Mouse (Mus musculus) heart, embryonic 11.5 days (tissue): ENCODE results near the gene Dmpk. TPM values are rescaled to one million over a fixed set of nuclear protein-coding genes. Genes with fewer than 3 reads are reported as not detected.

Experiments
- ATAC-seq: fragments of 200-750 bp; cut with Nextera tagmentation; replicated peaks from 2 replicates; pipeline ENCODE4 v1.8.0; 2017; ENCODE audit warnings: moderate library complexity; ENCODE audit not compliant: insufficient number of reproducible peaks, low FRiP score, low TSS enrichment
- H3K27ac ChIP-seq: fragments of 300-500 bp; sonication (generic); 2 replicates; pipeline ENCODE4 v1.5.1; 2014; ENCODE audit warnings: mild to moderate bottlenecking, low read depth, low read length
- H3K27me3 ChIP-seq: fragments of 300-500 bp; sonication (generic); 2 replicates; pipeline ENCODE4 v1.6.1; 2014; ENCODE audit warnings: mild to moderate bottlenecking, low read length, mixed read lengths; ENCODE audit not compliant: control insufficient read depth, insufficient read depth
- H3K36me3 ChIP-seq: fragments of 300-500 bp; sonication (generic); 2 replicates; pipeline ENCODE4 v1.6.1; 2014; ENCODE audit warnings: mild to moderate bottlenecking, low read length, moderate library complexity, mixed read lengths; ENCODE audit not compliant: control insufficient read depth, insufficient read depth
- H3K4me1 ChIP-seq: fragments of 300-500 bp; sonication (generic); 2 replicates; pipeline ENCODE4 v1.6.1; 2014; ENCODE audit warnings: low read length; ENCODE audit not compliant: control insufficient read depth, insufficient read depth
- H3K4me2 ChIP-seq: fragments of 300-500 bp; sonication (generic); 2 replicates; pipeline ENCODE4 v1.6.1; 2014; ENCODE audit warnings: mild to moderate bottlenecking, moderate library complexity
- H3K4me3 ChIP-seq: fragments of 300-500 bp; sonication (generic); 2 replicates; pipeline ENCODE4 v1.5.1; 2014; ENCODE audit warnings: low read depth, low read length
- H3K9ac ChIP-seq: fragments of 300-500 bp; sonication (generic); 2 replicates; pipeline ENCODE4 v1.6.1; 2014; ENCODE audit warnings: mild to moderate bottlenecking, low read depth, low read length, moderate library complexity
- H3K9me3 ChIP-seq: fragments of 300-500 bp; sonication (generic); replicated peaks from 2 replicates; pipeline ENCODE4 v1.6.1; 2016; ENCODE audit warnings: low read length; ENCODE audit not compliant: control insufficient read depth
- WGBS: fragments of 180-500 bp; shearing (Covaris S2); extraction: QIAGEN DNeasy Blood & Tissue Kit; methylation state at CpG from one replicate; pipeline ENCODE4 v1.1.7; 2014; ENCODE audit not compliant: insufficient replicate concordance; 5-methylcytosine and 5-hydroxymethylcytosine counted together
- polyA plus RNA-seq: library from polyadenylated mRNA; unstranded; fragments of >200 nt; fragmentation: Nextera tagmentation; extraction: Ambion mirVana; gene quantifications from 2 replicates; pipeline ENCODE4 v1.2.1, GENCODE M21; 2014

Dmpk gene
- polyA plus RNA-seq, 1 experiment from 2014 or later = 17.0 TPM

DNA sequence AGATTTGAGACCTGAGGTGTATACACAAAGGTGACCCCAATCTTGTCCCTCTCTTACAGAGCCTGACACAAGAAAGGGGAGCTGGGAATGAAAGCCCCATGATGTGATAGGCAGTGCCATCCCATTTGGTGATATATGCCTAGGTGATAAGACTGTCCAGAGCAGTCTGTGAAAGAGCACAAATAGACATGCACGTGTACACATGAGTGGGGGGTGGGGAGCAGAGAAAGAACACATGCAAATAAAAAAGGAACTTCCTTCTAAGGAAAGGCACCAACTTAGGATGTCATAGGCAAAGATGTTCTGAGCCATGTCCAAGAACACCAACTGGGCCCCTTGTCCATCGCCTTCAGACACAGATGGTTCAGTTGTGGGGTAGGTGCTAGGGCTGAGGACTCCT, 20.8 kb downstream of the Dmpk start:
- Histone ChIP-seq H3K36me3 (no peaks in the 10 kb centered on the region), H3K9me3 (peaks cover 7% of the 10 kb centered on the region), H3K27ac (no peak overlapping the region), H3K27me3 (no peaks in the 10 kb centered on the region), H3K4me3 (no peak overlapping the region), H3K4me1 (0 out of 2 replicates have a peak, but pooled peaks cover 3% of the 10 kb centered on the region), H3K4me2 (no peak overlapping the region), H3K9ac (no peak overlapping the region)
- 68% methylated on average over 2 of the region's 2 CpGs for WGBS
- no peak for ATAC-seq

GRCm38 (mm10) chr7:19107436-19107835, 23.8 kb downstream of the Dmpk start:
- 0 out of 2 replicates have a peak, but pooled peaks cover 3% of the 10 kb centered on the region for H3K4me1 ChIP-seq
- no peak overlapping the region for H3K4me2 ChIP-seq
- no peak for ATAC-seq
- H3K4me3 ChIP-seq = no peak overlapping the region
- no peak overlapping the region for H3K9ac ChIP-seq
- H3K27ac ChIP-seq = no peak overlapping the region
- no peaks in the 10 kb centered on the region for H3K27me3 ChIP-seq
- WGBS = 37% methylated on average over 3 of the region's 3 CpGs
- peaks cover 7% of the 10 kb centered on the region for H3K9me3 ChIP-seq
- H3K36me3 ChIP-seq = no peaks in the 10 kb centered on the region

DNA sequence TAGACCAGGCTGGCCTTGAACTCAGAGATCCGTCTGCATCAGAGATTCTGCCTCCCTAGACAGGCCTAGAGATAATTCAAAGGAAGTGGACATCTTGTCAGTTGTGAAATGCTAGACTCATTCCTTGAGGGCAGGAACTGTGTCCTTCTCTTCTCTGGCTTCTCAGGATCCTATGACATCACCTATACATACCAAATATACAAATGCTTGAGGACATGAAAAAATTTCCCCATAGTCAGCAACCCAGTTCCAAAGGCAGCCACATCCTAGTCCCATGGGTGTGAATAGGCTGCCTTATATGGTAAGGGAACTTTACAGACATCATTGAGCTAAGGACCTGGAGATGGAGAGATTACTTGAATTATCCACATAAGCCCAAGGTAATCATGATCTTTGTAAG, 25.9 kb downstream of the Dmpk start:
- WGBS = 68% methylated on average over 1 of the region's 1 CpGs
- Histone ChIP-seq H3K27ac (no peak overlapping the region), H3K9me3 (no peaks in the 10 kb centered on the region), H3K4me3 (no peak overlapping the region), H3K4me1 (0 out of 2 replicates have a peak, but pooled peaks cover 3% of the 10 kb centered on the region), H3K36me3 (no peaks in the 10 kb centered on the region), H3K9ac (no peak overlapping the region), H3K27me3 (no peaks in the 10 kb centered on the region), H3K4me2 (no peak overlapping the region)
- ATAC-seq = no peak

DNA sequence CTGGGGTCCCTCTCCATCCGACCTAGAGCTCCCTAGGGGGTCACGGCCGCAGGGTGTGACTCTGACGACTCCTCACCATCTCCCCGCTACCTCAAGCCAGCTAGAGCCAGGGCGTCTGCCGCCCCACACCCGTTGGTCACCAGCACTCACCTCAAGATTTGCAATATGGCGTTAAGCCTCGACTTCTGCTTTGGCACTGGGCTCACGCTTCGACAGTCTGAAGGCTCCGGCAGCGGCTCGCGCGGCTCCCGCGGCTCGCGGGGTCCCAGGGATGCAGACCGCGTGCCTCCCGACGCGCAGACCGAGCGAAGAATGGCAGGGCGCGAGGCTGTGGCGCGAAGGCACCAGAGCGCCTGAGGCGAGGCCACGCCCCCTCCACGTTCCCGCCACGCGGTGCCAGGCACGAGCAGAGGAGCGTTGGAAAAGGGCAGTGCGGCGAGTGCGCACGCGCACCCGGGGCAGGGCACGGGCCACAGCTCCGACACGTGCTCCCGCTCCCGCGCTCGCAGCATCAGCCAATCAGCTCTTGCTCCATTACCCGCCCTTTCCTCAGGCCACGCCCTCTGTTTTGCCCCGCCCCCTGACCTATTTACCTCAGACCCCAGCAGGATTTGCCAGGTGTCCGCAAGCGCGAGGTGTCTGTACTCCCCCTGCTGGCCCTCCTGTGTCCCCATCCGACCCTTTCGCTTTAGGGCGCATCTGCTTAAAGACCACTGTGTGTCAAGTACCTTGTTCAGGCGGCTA, 34.6 kb downstream of the Dmpk start, which contains the start of gene Gm4969:
Gene Gm4969 (minus strand): TSS at position 341 of the 744 bp plus-strand sequence.
- Histone ChIP-seq H3K9me3 (no peaks in the 10 kb centered on the region), H3K27ac (no peak within 1 kb of the TSS), H3K4me1 (peaks cover 13% of the 10 kb centered on the region), H3K36me3 (no peaks in the 10 kb centered on the region), H3K9ac (peak within 1 kb of the TSS; percentile 40; the same call in 1 of the 2 replicates), H3K27me3 (peaks cover 4% of the 10 kb centered on the region; the same call in 1 of the 2 replicates), H3K4me3 (peak within 1 kb of the TSS; percentile 25), H3K4me2 (peak within 1 kb of the TSS; percentile 87)
- 18% methylated on average over 64 of the region's 64 CpGs for WGBS
- peak; percentile 39 for ATAC-seq

- H3K9ac ChIP-seq = no peak overlapping the region
- no peaks in the 10 kb centered on the region for H3K36me3 ChIP-seq
- peaks cover 4% of the 10 kb centered on the region; the same call in 1 of the 2 replicates for H3K27me3 ChIP-seq
- ATAC-seq = no peak
- H3K9me3 ChIP-seq = no peaks in the 10 kb centered on the region
- WGBS = 88% methylated on average over 8 of the region's 8 CpGs
- H3K4me3 ChIP-seq = no peak overlapping the region
- peaks cover 13% of the 10 kb centered on the region for H3K4me1 ChIP-seq
- H3K4me2 ChIP-seq = peak overlapping the region; percentile 87; the same call in 1 of the 2 replicates
- H3K27ac ChIP-seq = no peak overlapping the region
Measured at GRCm38 (mm10) chr7:19119083-19119482, 35.4 kb downstream of the Dmpk start.

GRCm38 (mm10) chr7:19119631-19120429, 36.2 kb downstream of the Dmpk start, which contains the start of gene Fbxo46:
Gene Fbxo46, plus strand, starts transcription at chr7:19119859.
- peak within 1 kb of the TSS; percentile 58 for H3K4me3 ChIP-seq
- H3K27me3 ChIP-seq = peaks cover 4% of the 10 kb centered on the region; the same call in 1 of the 2 replicates
- no peaks in the 10 kb centered on the region for H3K36me3 ChIP-seq
- H3K27ac ChIP-seq = no peak within 1 kb of the TSS
- peak within 1 kb of the TSS; percentile 87 for H3K4me2 ChIP-seq
- peaks cover 13% of the 10 kb centered on the region for H3K4me1 ChIP-seq
- 2% methylated on average over 34 of the region's 34 CpGs for WGBS
- H3K9ac ChIP-seq = peak within 1 kb of the TSS; percentile 76
- ATAC-seq = peak; percentile 91
- no peaks in the 10 kb centered on the region for H3K9me3 ChIP-seq

DNA sequence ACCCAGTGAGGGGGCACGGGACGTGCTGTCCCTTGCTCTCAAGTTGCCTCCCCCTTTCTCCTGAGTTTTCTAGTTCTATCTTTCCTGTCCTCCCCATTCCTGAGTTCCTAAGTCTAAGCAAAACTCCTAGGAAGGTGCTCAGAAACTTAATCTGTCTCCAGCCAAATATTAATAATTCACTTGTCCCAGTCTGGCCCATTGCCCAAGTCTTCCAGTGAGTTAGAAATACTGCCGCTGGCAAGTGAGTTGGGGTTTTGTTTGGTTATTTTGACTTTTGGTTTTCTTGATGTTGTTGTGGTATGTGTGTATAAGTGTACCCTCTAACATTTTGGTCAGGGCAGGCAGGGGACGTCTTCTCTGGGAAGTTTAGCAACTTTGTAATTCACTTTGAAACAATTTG, 38.0 kb downstream of the Dmpk start:
- Histone ChIP-seq H3K4me2 (no peak overlapping the region), H3K36me3 (no peaks in the 10 kb centered on the region)
- WGBS = 84% methylated on average over 4 of the region's 4 CpGs

DNA sequence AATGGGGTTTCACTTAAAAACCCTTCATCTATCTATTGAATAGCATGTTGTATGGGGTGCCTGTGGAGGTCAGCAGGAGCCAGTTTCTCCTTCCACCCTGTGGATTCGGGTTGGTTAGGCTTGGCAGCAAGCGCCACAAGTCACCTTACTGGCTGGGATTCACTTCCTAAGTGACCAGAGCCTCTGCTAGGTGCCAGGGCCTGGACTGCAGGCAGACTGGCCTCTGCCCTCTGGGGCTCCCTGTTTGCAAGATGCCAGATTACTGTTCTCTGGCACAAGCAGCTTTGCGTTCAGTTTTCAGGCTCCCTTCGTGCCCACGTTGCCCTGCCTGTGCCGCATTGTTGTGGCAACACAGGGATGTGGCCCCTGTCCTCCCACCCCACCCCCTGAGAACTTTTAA, 41.1 kb downstream of the Dmpk start:
- Histone ChIP-seq H3K9me3 (no peaks in the 10 kb centered on the region), H3K4me1 (peaks cover 8% of the 10 kb centered on the region), H3K27me3 (no peaks in the 10 kb centered on the region), H3K4me2 (no peak overlapping the region), H3K4me3 (no peak overlapping the region), H3K9ac (no peak overlapping the region), H3K36me3 (no peaks in the 10 kb centered on the region), H3K27ac (no peak overlapping the region)
- no peak for ATAC-seq
- whole genome bisulfite sequencing = 90% methylated on average over 6 of the region's 6 CpGs

More for the DNA sequence above, 38.0 kb downstream of the Dmpk start:
- Histone ChIP-seq H3K4me1 (peaks cover 13% of the 10 kb centered on the region), H3K27me3 (peaks cover 4% of the 10 kb centered on the region; the same call in 1 of the 2 replicates), H3K27ac (no peak overlapping the region), H3K9me3 (no peaks in the 10 kb centered on the region), H3K9ac (no peak overlapping the region), H3K4me3 (no peak overlapping the region)
- ATAC-seq = no peak
